Mouse (Mus musculus): Measurements from ENCODE around the gene Slc19a1. TPM values are rescaled to one million over a fixed set of nuclear protein-coding genes. Genes with fewer than 3 reads are reported as not detected.

The Slc19a1 gene
- polyA plus RNA-seq, 1 experiment from 2014 or later = 26.9 TPM

GRCm38 (mm10) chr10:77048606-77049005, 16.6 kb downstream of the Slc19a1 start:
- Histone ChIP-seq H3K4me2 (ENCODE audit: low read depth) (no peak overlapping the region), H3K27ac (ENCODE audit: low read depth, low read length) (no peak overlapping the region), H3K4me1 (ENCODE audit: control insufficient read depth, insufficient read depth, low read length) (no peaks in the 10 kb centered on the region), H3K4me3 (ENCODE audit: low read depth, low read length) (no peak overlapping the region), H3K9me3 (ENCODE audit: control insufficient read depth, low read length) (no peaks in the 10 kb centered on the region), H3K27me3 (ENCODE audit: control insufficient read depth, insufficient read depth, low read length) (no peaks in the 10 kb centered on the region), H3K9ac (ENCODE audit: low read length) (no peak overlapping the region), H3K36me3 (ENCODE audit: control insufficient read depth, insufficient read depth, low read length) (peaks cover 17% of the 10 kb centered on the region)
- WGBS = 94% methylated on average over 3 of the region's 3 CpGs
- DNase-seq (ENCODE audit: low spot score) = no peak
- no peak for ATAC-seq (ENCODE audit: insufficient read depth, low FRiP score, low TSS enrichment)

DNA sequence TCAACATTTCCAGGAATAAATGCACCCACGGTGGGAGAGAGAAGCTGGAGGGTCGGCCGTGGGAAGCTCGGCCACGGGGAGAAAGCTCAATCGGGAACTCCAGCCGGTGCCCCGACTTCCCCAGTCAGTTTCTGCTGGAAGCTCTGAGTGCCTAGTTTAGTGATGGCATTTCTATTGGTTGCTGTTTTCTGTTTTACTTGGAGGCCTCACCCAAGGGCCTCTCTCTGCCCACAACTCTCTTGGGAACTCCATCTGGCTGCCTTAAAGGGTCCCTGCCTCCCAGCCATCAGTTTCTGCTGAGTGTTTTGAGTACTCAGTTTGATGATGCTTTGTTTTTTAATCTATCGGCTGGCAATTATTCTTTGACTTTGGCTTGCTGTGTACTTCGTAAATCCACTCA, 24.7 kb downstream of the Slc19a1 start:
- Histone ChIP-seq H3K4me3 (ENCODE audit: low read depth, low read length) (no peak overlapping the region), H3K9me3 (ENCODE audit: control insufficient read depth, low read length) (no peaks in the 10 kb centered on the region), H3K36me3 (ENCODE audit: control insufficient read depth, insufficient read depth, low read length) (no peaks in the 10 kb centered on the region), H3K4me2 (ENCODE audit: low read depth) (no peak overlapping the region), H3K9ac (ENCODE audit: low read length) (no peak overlapping the region), H3K4me1 (ENCODE audit: control insufficient read depth, insufficient read depth, low read length) (no peaks in the 10 kb centered on the region), H3K27ac (ENCODE audit: low read depth, low read length) (no peak overlapping the region), H3K27me3 (ENCODE audit: control insufficient read depth, insufficient read depth, low read length) (no peaks in the 10 kb centered on the region)
- 86% methylated on average over 10 of the region's 10 CpGs for WGBS
- ATAC-seq (ENCODE audit: insufficient read depth, low FRiP score, low TSS enrichment) = no peak
- no peak for DNase-seq (ENCODE audit: low spot score)

GRCm38 (mm10) chr10:77061426-77061825, 29.4 kb downstream of the Slc19a1 start:
- Histone ChIP-seq H3K36me3 (ENCODE audit: control insufficient read depth, insufficient read depth, low read length) (no peaks in the 10 kb centered on the region), H3K27me3 (ENCODE audit: control insufficient read depth, insufficient read depth, low read length) (no peaks in the 10 kb centered on the region), H3K9me3 (ENCODE audit: control insufficient read depth, low read length) (no peaks in the 10 kb centered on the region), H3K27ac (ENCODE audit: low read depth, low read length) (no peak overlapping the region), H3K4me1 (ENCODE audit: control insufficient read depth, insufficient read depth, low read length) (no peaks in the 10 kb centered on the region), H3K9ac (ENCODE audit: low read length) (no peak overlapping the region), H3K4me3 (ENCODE audit: low read depth, low read length) (no peak overlapping the region), H3K4me2 (ENCODE audit: low read depth) (no peak overlapping the region)
- DNase-seq (ENCODE audit: low spot score) = no peak
- 82% methylated on average over 3 of the region's 3 CpGs for WGBS
- ATAC-seq (ENCODE audit: insufficient read depth, low FRiP score, low TSS enrichment) = no peak

DNA sequence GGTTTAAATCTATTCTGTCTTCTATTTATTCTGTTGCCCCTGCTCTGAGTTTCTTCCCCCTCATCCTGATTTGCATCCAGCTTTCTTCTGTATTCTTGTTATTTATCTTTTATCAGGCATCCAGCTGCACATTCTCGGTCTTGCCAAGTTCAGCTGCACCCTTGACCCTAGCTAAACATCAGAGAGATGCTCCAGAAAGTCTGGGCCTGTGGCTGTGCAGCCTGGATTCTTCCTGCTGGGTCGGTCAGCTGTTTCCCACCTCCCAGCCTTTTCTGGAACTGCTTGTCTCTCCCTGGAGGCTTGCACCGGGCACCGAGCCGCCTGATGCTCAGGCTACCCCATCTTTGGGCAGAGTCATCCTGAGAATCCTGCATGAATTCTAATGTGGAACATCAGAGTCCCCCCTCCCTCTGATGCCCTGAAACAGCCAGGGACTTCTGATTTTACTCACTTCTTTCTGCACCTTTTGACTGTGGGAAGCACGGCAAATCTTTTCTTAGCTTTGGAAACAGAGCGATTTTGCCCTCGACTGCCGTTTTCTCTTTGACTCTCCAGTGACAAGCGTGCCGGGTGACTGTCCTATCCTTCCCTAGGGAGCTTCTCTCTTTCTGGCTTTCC, 30.5 kb downstream of the Slc19a1 start:
- Histone ChIP-seq H3K4me1 (ENCODE audit: control insufficient read depth, insufficient read depth, low read length) (no peaks in the 10 kb centered on the region), H3K27ac (ENCODE audit: low read depth, low read length) (no peak overlapping the region), H3K9ac (ENCODE audit: low read length) (no peak overlapping the region), H3K9me3 (ENCODE audit: control insufficient read depth, low read length) (no peaks in the 10 kb centered on the region), H3K27me3 (ENCODE audit: control insufficient read depth, insufficient read depth, low read length) (no peaks in the 10 kb centered on the region), H3K4me2 (ENCODE audit: low read depth) (no peak overlapping the region), H3K4me3 (ENCODE audit: low read depth, low read length) (no peak overlapping the region), H3K36me3 (ENCODE audit: control insufficient read depth, insufficient read depth, low read length) (0 out of 2 replicates have a peak, but pooled peaks cover 2% of the 10 kb centered on the region)
- 88% methylated on average over 11 of the region's 11 CpGs for WGBS
- no peak for ATAC-seq (ENCODE audit: insufficient read depth, low FRiP score, low TSS enrichment)
- DNase-seq (ENCODE audit: low spot score) = no peak

DNA sequence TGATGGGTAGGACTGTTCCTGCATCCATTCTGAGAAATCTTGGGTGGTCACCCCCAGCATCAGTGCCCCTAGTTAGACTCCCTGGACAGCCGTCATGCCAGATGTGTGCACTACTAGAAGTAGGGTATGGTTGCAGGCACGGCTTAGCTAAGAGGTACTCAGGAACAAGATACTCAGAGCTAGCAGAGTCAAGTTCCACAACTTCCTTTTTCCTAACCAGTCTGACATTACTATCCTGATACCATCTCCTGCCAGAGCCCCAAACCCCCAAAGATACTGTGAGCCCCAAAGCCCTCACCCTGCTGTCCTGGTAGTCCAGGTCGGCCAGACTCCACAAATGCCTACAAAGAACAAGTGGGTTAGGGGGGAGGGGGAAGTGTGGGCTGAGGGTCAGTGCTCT, 32.2 kb downstream of the Slc19a1 start:
- H3K4me2 ChIP-seq (ENCODE audit: low read depth) = no peak overlapping the region
- no peaks in the 10 kb centered on the region for H3K9me3 ChIP-seq (ENCODE audit: control insufficient read depth, low read length)
- H3K27me3 ChIP-seq (ENCODE audit: control insufficient read depth, insufficient read depth, low read length) = no peaks in the 10 kb centered on the region
- 0 out of 2 replicates have a peak, but pooled peaks cover 2% of the 10 kb centered on the region for H3K36me3 ChIP-seq (ENCODE audit: control insufficient read depth, insufficient read depth, low read length)
- H3K4me1 ChIP-seq (ENCODE audit: control insufficient read depth, insufficient read depth, low read length) = no peaks in the 10 kb centered on the region
- ATAC-seq (ENCODE audit: insufficient read depth, low FRiP score, low TSS enrichment) (no peak), DNase-seq (ENCODE audit: low spot score) (no peak)
- H3K4me3 ChIP-seq (ENCODE audit: low read depth, low read length) = no peak overlapping the region
- WGBS = 93% methylated on average over 3 of the region's 3 CpGs
- no peak overlapping the region for H3K27ac ChIP-seq (ENCODE audit: low read depth, low read length)
- H3K9ac ChIP-seq (ENCODE audit: low read length) = no peak overlapping the region

GRCm38 (mm10) chr10:77064659-77065058, 32.6 kb downstream of the Slc19a1 start:
- ATAC-seq (ENCODE audit: insufficient read depth, low FRiP score, low TSS enrichment) = no peak
- no peak overlapping the region for H3K27ac ChIP-seq (ENCODE audit: low read depth, low read length)
- no peak for DNase-seq (ENCODE audit: low spot score)
- 0 out of 2 replicates have a peak, but pooled peaks cover 2% of the 10 kb centered on the region for H3K36me3 ChIP-seq (ENCODE audit: control insufficient read depth, insufficient read depth, low read length)
- no peak overlapping the region for H3K9ac ChIP-seq (ENCODE audit: low read length)
- no peaks in the 10 kb centered on the region for H3K27me3 ChIP-seq (ENCODE audit: control insufficient read depth, insufficient read depth, low read length)
- H3K4me2 ChIP-seq (ENCODE audit: low read depth) = no peak overlapping the region
- H3K9me3 ChIP-seq (ENCODE audit: control insufficient read depth, low read length) = no peaks in the 10 kb centered on the region
- no peak overlapping the region for H3K4me3 ChIP-seq (ENCODE audit: low read depth, low read length)
- H3K4me1 ChIP-seq (ENCODE audit: control insufficient read depth, insufficient read depth, low read length) = no peaks in the 10 kb centered on the region

DNA sequence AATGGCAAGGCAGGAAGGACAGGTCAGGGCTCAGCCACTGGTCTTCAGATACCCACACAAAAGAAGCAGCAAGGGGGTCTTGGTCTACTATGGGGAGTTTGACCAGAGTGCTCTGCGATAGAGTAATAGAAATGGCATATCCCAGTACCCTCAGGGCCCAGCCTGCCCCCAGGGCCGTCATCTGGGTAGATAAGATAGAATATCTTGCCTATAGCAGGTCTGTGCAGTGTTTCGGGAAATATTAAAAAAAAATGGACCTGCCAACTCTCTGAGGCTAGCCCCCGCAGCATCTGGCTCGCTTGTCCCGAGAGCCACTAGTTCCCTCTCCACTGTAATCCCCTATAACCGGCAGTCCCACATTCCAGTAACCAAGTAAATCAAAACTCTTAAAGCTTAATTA, 36.4 kb downstream of the Slc19a1 start:
- Histone ChIP-seq H3K4me2 (ENCODE audit: low read depth) (no peak overlapping the region), H3K4me3 (ENCODE audit: low read depth, low read length) (no peak overlapping the region), H3K9me3 (ENCODE audit: control insufficient read depth, low read length) (no peaks in the 10 kb centered on the region), H3K27me3 (ENCODE audit: control insufficient read depth, insufficient read depth, low read length) (no peaks in the 10 kb centered on the region), H3K27ac (ENCODE audit: low read depth, low read length) (no peak overlapping the region), H3K36me3 (ENCODE audit: control insufficient read depth, insufficient read depth, low read length) (peaks cover 4% of the 10 kb centered on the region; the same call in 1 of the 2 replicates), H3K9ac (ENCODE audit: low read length) (no peak overlapping the region), H3K4me1 (ENCODE audit: control insufficient read depth, insufficient read depth, low read length) (no peaks in the 10 kb centered on the region)
- WGBS = 94% methylated on average over 7 of the region's 7 CpGs
- DNase-seq (ENCODE audit: low spot score) (no peak), ATAC-seq (ENCODE audit: insufficient read depth, low FRiP score, low TSS enrichment) (no peak)

- DNase-seq (ENCODE audit: low spot score) (peak; percentile 61), ATAC-seq (ENCODE audit: insufficient read depth, low FRiP score, low TSS enrichment) (no peak)
- Histone ChIP-seq H3K36me3 (ENCODE audit: control insufficient read depth, insufficient read depth, low read length) (peaks cover 4% of the 10 kb centered on the region; the same call in 1 of the 2 replicates), H3K4me2 (ENCODE audit: low read depth) (no peak overlapping the region), H3K27ac (ENCODE audit: low read depth, low read length) (no peak overlapping the region), H3K4me3 (ENCODE audit: low read depth, low read length) (no peak overlapping the region), H3K9me3 (ENCODE audit: control insufficient read depth, low read length) (no peaks in the 10 kb centered on the region), H3K9ac (ENCODE audit: low read length) (no peak overlapping the region), H3K4me1 (ENCODE audit: control insufficient read depth, insufficient read depth, low read length) (no peaks in the 10 kb centered on the region), H3K27me3 (ENCODE audit: control insufficient read depth, insufficient read depth, low read length) (no peaks in the 10 kb centered on the region)
- 53% methylated on average over 4 of the region's 4 CpGs for WGBS
Measured at GRCm38 (mm10) chr10:77070072-77070471, 38.0 kb downstream of the Slc19a1 start.

DNA sequence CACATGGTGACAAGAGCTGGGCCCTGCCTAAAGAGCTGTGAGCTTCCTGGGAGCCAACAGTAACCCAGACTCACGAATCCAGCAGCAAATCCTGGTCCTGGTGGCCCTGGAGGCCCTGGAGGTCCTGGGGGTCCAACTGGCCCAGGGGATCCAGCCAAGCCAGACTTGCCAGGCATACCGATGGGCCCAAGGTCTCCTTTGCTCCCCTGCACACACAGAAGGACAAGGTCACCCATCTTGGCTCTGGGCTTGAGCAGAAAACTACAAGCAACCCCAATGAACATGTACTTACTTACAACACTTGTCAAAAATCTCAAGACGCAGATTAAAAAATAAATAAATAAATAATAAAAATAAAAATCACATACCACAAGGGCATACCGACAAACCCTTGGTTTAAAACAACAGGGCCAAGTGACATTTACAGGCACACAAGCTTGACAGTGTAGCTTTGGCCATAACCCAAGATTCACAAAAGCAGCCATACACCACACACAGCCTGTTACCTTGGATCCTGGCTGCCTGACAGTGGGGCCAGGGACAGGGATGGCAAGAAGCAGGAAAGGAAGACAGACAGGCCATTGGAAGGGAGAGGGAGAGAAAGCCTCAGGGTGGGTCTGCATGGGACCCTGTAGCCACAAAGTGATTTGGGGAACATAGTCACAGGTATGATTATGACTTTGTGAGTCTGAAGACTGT, 42.4 kb downstream of the Slc19a1 start:
- H3K27me3 ChIP-seq (ENCODE audit: control insufficient read depth, insufficient read depth, low read length) = no peaks in the 10 kb centered on the region
- no peaks in the 10 kb centered on the region for H3K9me3 ChIP-seq (ENCODE audit: control insufficient read depth, low read length)
- no peaks in the 10 kb centered on the region for H3K4me1 ChIP-seq (ENCODE audit: control insufficient read depth, insufficient read depth, low read length)
- H3K9ac ChIP-seq (ENCODE audit: low read length) = no peak overlapping the region
- H3K4me3 ChIP-seq (ENCODE audit: low read depth, low read length) = no peak overlapping the region
- ATAC-seq (ENCODE audit: insufficient read depth, low FRiP score, low TSS enrichment) (no peak), DNase-seq (ENCODE audit: low spot score) (no peak)
- WGBS = 89% methylated on average over 4 of the region's 4 CpGs
- no peak overlapping the region for H3K4me2 ChIP-seq (ENCODE audit: low read depth)
- H3K27ac ChIP-seq (ENCODE audit: low read depth, low read length) = no peak overlapping the region
- H3K36me3 ChIP-seq (ENCODE audit: control insufficient read depth, insufficient read depth, low read length) = peaks cover 2% of the 10 kb centered on the region; the same call in 1 of the 2 replicates
